Mouse (Mus musculus) bone marrow, adult 2 months (tissue): ENCODE data around the gene Fignl2.

Source experiments
- CTCF ChIP-seq: fragments of 200-500 bp; IDR thresholded peaks from 2 replicates; pipeline ENCODE4 v1.5.1; 2011; ENCODE audit warnings: low read length, control low read depth; ENCODE audit not compliant: control insufficient read depth, insufficient read depth
- POLR2A ChIP-seq: fragments of 200-500 bp; IDR thresholded peaks from 2 replicates; pipeline ENCODE4 v1.6.1; 2011; ENCODE audit warnings: low read depth, mild to moderate bottlenecking, control low read depth, low read length, borderline replicate concordance; ENCODE audit not compliant: control insufficient read depth

DNA sequence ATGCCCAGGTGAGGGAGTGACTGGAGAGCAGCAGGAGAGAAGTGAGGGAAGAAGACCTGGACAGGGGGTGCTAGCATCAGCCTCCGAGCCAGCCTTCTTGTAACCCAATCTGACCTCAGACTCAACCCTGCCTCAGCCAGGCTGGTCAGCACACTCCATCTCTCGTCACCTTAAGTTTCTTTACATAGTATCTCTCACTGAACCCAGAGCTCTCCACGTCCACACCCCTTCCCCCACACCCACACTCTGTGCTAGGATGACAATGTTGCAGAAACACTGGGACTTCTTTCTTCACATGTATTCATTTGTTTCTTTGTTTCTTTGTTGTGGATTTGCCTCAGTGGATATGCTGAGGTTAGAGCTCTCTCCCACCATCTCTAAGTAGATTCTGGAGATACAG lies 22.6 kb upstream of the Fignl2 start:
- TF ChIP-seq CTCF, result no peak
- TF ChIP-seq POLR2A, result no peak
